Mouse (Mus musculus) heart, postnatal 10 days (tissue): Measurements from ENCODE around the gene Adcy9. TPM values are rescaled to one million over a fixed set of nuclear protein-coding genes. Genes with fewer than 3 reads are reported as not detected.
A peak's percentile ranks its signal among the peaks of the same experiment; 100 is the strongest.

Experiments
- DNase-seq, 2 experiments: peaks; one replicate each; pipeline ENCODE4 v3.0.0; 2021
- intact Hi-C: fragments of 180-260 bp; cut with DNase I; formaldehyde crosslinking; loops from one replicate; pipeline ENCODE4 v1.15.1; 2025
- total RNA-seq, 2 experiments: library from RNA; stranded (reverse); gene quantifications; 2 replicates each; pipeline ENCODE4 v1.2.3; 2021

The Adcy9 gene
- total RNA-seq, 2 experiments from 2014 or later = 20.8 to 21.6 TPM

DNA sequence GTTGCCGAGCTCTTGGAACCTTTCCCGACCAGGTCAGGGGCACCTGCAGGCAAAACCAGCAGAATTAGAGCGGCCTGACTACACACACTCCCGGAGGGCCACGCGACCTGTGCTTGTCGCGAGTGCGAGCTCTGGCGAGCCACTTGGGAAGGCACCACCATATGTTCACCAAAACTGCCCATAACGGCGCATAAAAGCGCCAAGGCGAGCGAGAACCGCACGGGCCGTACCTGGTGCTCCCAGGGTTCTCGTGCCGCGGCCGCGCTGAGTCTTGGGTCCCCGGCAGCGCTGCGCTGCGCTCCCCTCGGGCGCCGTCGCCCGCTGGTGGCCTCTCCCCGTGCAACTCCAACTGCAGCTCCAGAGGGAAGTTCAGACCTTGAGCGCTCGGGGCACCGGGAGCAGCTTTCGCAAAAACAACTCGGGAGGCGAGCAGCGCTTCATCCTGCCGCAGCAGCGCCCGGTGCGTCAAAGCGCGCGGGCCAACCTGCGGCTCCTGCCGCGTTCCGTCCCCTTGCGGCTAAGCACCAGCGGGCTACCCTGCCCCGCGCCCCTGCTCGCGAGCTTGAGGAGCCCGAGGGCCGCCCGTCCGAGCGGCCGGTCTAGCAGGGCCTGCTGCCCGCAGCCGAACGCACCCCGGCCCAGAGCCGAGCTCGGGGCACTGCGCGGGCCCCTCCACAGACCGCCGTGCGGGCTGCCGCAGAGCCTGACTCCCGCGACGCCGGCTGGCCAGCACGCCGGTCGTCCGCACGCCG is 576 bp downstream of the Adcy9 start:
- intact Hi-C loops = loop anchor here (2.0 to 5.0 kb wide), 3 partner anchors 51 to 123 kb away; partner anchors contain the start of gene Srl
- DNase-seq = peak; percentile 76

DNA sequence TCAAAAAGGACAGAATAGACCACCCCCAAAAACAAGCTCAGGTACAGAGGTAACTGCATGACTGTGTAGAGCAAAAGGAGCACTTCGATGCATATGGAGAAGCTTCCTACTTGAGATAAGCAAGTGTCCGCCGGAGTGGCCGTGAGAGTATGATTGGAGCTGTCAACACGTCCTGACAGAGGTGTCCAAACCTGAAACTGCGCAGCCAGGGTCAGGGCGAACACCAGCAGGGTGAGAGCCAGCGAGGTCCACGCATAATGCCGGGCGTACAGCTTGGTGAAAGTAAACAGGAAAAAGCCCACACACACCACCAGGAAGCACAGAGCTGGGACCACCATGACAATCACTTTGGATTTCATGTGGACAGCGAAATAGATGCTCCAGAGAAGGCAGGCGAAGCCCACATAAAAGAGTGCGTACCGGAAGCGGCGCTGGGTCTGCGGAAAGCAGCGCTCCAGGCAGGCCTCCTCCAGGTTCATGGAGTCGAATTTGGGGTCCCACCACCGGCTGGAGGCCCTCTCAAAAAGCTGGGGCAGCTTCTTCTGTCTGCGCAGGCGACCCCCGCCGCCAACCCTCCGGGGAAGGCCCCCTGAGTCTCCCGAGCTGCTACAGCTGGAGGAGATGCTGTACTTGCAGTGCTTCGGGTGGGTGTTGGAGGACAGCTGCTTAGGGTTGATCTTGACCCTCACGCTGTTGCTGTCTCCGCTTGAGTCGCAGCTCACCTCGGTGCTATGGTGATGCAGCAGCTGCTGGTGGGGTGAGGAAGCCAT is 1.3 kb downstream of the Adcy9 start:
- intact Hi-C loops = loop anchor here (2.0 kb wide), 1 partner anchor 102 kb away; no protein-coding TSS in a partner anchor
- peak; percentile 46 to 56 for DNase-seq

DNA sequence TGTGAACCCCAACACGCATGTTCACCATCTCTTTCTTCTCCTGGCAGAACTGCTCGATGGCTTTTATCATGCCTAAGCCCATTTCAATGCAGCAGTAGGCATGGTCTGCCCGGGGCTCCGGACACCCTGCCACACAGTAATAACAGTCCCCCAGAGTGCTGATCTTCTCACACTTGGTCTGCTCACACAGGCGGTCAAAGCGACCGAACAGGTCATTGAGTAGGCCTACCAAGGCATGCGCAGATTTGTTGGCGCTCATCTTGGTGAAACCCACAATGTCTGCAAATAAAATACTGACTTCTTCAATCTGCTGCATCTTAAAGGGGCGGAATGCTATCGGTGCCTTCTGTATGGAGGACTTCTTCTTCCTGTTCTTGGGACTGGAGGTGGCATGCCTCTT is 2.2 kb downstream of the Adcy9 start:
- intact Hi-C loops = loop anchor here (2.0 kb wide), 1 partner anchor 101 kb away; no protein-coding TSS in a partner anchor
- no peak for DNase-seq

- no peak for DNase-seq
- intact Hi-C loops = no loop called here
These were observed 2.8 kb downstream of the Adcy9 start for GRCm38 (mm10) chr16:4417455-4417854.

- intact Hi-C loops = no loop called here
- peak in 1 of 2 experiments; percentile 27 for DNase-seq
These were observed 5.3 kb downstream of the Adcy9 start for GRCm38 (mm10) chr16:4414881-4415585.

GRCm38 (mm10) chr16:4413988-4414880 is 6.1 kb downstream of the Adcy9 start:
- no peak for DNase-seq
- intact Hi-C loops = no loop called here

DNA sequence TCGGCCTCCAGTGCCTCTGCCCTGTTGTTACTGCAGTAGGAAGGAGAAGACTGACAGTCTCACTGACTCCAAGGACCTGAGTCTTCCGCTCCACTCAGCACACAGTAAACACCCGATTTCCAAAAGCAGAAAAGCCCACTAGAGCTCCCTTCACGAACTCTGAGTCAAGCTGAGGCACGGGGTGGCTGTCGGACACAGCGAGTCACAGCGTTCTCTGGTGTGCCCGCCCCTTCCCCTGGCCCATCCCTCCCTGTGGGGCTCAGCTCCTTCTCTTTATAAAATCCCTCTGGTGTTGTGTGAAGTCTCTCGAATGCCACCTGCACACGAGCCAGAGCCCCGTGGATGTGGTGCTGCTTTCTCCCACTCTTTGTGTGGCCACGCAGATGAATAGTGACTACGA is 7.0 kb downstream of the Adcy9 start:
- DNase-seq = no peak
- intact Hi-C loops = no loop called here

GRCm38 (mm10) chr16:4412298-4412697 is 8.0 kb downstream of the Adcy9 start:
- intact Hi-C loops = no loop called here
- no peak for DNase-seq

DNA sequence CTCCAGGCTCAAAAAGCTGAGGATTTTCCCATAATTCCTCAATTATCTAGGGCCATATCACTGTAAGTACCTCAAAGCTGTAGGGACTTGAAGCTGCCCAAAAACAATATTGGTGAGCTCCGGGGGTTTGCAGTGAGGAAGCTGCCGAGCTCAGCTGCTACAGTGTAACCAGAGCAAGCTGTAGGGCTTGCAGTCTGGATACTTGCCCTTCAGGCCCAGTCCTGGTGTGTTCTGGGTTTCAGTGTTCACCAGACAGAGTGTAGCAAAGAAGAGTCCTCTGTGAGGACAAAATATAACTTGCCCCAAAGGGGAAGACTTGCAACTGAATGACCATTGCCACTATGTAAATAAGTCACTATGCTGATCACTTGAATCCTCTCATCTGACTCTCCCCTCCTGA is 9.0 kb downstream of the Adcy9 start:
- no peak for DNase-seq
- intact Hi-C loops = no loop called here

GRCm38 (mm10) chr16:4407536-4407935 is 12.8 kb downstream of the Adcy9 start:
- intact Hi-C loops = no loop called here
- no peak for DNase-seq

- intact Hi-C loops = no loop called here
These were observed 13.6 kb downstream of the Adcy9 start for GRCm38 (mm10) chr16:4406706-4407105.

GRCm38 (mm10) chr16:4406047-4406586 is 14.2 kb downstream of the Adcy9 start:
- intact Hi-C loops = no loop called here
- DNase-seq = no peak

More at GRCm38 (mm10) chr16:4406706-4407105, 13.6 kb downstream of the Adcy9 start:
- no peak for DNase-seq

DNA sequence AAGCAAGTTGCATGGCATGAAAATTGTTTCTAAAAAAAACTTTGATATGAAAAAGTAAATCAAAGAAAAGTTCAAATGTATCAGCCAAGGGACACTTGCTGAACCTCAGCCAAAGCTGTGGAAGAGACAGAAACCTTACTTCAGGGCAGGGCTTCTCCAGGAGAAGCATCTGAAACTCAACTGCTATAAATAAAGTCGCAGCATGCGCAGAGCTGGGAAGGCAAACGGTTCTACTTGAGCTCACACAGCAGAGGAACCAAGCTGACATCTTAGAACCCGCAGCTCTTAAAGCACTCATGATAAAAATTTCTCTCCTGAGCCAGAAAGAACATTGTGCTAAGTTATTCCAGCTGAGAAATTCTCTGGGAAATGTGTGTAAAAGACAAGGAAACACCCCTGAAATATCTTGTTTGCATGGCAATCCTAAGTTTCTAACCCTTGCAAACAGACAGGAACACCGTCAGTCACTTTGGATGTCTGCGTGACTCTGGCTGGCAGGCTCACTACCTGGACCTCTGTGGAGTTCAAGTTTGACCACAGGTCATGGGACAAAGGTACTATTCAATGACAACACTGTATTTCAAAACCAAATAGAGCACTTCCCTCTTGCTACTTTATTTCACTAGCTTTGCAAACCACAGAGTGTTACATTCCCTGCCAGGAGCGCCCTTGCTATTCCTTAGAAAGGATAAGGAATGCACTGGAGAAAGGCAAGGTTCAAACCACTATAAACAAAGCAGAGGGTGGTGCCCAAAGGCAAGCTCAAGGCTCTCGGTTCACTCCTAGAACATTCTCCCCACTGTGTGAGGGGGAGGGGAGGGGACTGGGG is 15.2 kb downstream of the Adcy9 start:
- peak in 1 of 2 experiments; percentile 29 for DNase-seq
- intact Hi-C loops = no loop called here

- intact Hi-C loops = no loop called here
- no peak for DNase-seq
These were observed 19.2 kb downstream of the Adcy9 start for GRCm38 (mm10) chr16:4401109-4401508.

DNA sequence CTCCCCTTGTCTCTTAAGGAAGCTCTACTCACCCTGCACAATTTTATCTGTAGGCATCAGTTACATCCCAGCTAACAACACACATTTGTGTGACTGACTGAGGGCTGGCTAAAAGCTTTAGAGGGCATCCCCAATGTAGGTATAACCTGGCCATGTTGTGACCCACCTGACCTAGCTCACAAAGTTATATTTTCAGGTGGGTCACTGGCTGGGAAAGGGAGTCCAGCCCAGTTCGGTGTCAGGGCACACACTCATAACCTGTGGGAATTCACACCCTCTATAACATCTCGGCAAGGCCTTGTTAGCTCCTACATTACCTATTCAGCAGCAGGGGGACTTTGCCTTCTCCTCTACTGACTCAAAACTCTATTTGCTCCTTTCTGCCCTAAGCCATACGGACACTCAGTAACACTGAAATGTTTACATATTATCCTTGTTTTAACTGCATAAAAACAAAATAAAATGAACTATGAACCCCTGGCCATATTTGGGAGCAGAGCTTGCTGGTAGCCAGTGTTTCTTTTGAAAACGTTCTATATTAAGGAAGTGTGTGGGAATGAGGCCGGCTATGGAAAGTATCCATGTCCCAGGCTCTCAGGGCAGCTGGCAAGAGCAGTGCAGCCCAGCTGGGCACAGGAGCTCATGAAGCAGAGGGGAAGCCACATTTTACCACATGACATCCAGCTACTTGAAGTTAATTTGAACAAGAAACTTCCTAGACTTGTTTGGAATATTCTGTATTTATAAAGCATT is 20.7 kb downstream of the Adcy9 start:
- intact Hi-C loops = no loop called here
- DNase-seq = peak; percentile 62 to 73

- no peak for DNase-seq
- intact Hi-C loops = no loop called here
These were observed 21.5 kb downstream of the Adcy9 start for GRCm38 (mm10) chr16:4398782-4399181.

GRCm38 (mm10) chr16:4397636-4398035 is 22.7 kb downstream of the Adcy9 start:
- no peak for DNase-seq
- intact Hi-C loops = no loop called here

DNA sequence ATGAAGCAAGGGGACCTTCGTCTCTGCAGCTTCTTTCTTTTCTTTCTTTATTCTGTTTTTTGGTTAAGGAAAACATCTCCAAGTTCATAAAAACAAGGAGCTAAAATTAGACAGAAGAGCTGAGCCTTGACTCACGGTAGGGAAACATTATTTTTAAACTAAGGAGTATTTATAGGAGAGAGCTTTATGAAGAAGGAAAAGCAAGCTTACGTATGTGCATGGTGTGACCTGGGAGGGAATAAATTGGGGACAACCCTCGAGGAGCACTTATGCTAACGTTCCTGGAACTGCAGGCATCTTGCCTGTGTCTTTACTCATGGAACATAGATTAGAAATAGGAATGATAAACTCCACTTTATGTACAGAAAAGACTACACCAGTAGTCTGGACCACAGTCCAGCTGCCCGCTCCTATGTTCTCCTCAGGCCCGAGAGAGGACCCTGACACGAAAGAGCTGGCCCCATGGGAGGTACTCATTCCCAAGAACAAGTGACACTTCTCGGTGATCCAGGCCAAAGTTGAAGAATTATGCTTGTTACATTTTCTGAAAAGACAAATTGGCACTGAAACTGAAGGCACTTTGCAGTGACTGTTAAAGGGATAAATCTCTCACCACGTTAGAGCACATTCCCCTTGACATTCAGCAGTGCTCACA is 24.5 kb downstream of the Adcy9 start:
- intact Hi-C loops = no loop called here
- DNase-seq = no peak
